Mouse (Mus musculus): ENCODE results near the gene Prkcg. TPM values are rescaled to one million over a fixed set of nuclear protein-coding genes. Genes with fewer than 3 reads are reported as not detected.

The Prkcg gene
- polyA plus RNA-seq (2015; fragmentation: Nextera tagmentation; extraction: Ambion mirVana): 0.22 and 0.99 TPM in 2 replicates

DNA sequence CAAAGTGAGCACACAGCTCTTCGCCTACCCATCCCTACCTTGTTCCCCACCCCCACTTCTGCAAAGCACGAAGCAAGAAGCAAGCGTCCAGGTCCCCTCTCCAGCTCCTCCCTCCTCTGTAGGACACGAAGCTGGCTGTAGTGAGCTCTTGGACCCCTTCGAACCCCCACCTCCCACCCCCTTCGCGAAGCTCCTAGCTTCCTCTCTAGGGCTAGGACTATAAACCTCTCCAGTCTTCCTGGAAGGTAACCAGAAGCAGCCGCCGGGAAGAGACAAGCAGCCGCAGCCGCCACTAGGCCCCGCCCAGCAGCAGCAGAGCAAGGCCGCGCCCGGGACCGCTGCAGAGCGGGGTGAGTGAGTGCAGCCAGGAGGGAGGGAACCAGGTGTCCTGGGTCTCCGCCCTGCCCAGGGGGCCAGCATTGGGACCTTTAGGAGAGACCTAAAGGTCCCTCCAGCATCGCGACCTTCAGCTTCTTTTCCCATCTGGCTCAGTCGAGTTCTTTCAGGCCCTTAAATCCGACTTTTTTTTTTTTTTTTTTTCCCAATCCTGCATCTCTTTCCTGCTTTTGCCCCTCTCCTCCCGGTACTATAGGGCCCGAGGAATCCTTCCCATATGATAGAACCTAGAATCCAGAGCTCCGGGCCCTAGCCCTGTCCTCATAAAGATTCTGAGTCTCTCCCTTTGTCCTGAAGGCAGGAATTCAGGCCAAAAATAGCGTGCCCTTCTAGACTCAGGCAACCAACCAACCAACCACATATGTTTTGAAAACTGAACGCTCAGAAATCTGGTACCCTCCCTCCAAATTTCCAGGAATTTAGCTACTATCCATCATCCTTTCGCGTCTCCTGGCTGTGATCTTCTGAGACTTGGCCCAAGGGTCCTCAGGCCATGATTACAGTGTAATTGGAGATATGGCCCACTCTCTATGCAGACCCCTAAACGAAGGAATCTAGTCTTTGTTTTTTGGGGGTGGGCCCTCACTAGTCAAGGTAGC is at the start of gene Prkcg, which contains the start of gene Myadm:
Gene Prkcg, plus strand, starts transcription at position 204 of the 995 bp plus-strand sequence.
Gene Myadm, plus strand, starts transcription at position 105 of the 995 bp plus-strand sequence.

DNA sequence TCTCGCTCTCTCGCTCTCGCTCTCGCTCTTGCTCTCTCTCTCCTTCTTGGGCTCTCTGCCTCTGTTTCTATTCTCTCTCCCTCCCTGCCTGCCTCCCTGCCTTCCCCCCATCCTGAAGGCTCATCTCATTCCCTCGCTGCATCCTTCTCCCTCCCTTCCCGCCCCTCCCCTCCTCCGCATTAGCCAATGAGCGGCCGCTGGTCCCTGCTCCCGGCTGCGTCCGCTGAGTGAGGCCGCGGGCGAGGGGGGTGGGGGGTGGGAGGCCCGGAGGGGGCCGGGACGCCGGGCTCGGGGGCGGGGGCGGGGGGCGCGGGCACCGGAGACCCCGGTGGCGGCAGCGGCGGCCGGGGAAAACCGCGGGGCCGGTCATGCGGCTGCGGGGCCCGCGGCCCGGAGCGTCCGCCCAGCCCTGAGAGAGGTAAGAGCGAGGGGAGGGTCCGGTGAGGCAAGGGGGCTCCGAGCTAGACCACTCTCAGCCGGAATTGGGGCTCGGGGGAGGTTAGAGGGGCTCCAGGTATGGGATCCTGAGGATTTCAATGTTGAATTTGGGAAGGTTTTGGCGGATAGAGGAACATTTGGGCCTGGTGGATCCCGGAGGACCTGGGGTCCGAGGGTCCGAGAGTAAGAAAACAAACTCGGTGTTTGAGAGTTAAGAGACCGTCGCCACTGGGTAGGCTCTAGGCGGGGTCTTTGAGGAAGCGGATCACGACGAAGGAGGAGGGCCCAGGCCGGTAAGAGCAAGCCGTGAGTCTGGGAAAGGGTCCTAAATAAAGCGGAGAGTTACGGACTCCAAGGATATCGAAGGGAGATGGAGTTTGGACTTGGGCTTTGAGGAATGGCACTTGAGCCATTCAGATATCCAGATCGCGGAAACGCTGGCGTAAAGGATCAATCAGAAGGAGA is 43.9 kb downstream of the Prkcg start, which contains the start of gene Cacng7:
Gene Cacng7, plus strand, starts transcription at position 337 of the 903 bp plus-strand sequence.

Other genes starting within 250 kb of the Prkcg start
- 0.33 TPM in 1 of 2 replicates, not detected in the other for gene AU018091, start 120.0 kb upstream of the Prkcg start, polyA plus RNA-seq (2015; fragmentation: Nextera tagmentation; extraction: Ambion mirVana)
- gene Nlrp12, start 39.4 kb upstream of the Prkcg start, polyA plus RNA-seq (2015; fragmentation: Nextera tagmentation; extraction: Ambion mirVana): 0.04 and 0.05 TPM in 2 replicates
- gene Myadm, start 99 bp upstream of the Prkcg start, polyA plus RNA-seq (2015; fragmentation: Nextera tagmentation; extraction: Ambion mirVana): 124 and 140 TPM in 2 replicates
- 0.50 and 0.56 TPM in 2 replicates for gene Cacng7, start 43.8 kb downstream of the Prkcg start, polyA plus RNA-seq (2015; fragmentation: Nextera tagmentation; extraction: Ambion mirVana)
- gene Cacng8, start 101.5 kb downstream of the Prkcg start, polyA plus RNA-seq (2015; fragmentation: Nextera tagmentation; extraction: Ambion mirVana): 0.27 TPM in 1 of 2 replicates, not detected in the other
- 97.3 and 101 TPM in 2 replicates for gene Cacng6, start 135.0 kb downstream of the Prkcg start, polyA plus RNA-seq (2015; fragmentation: Nextera tagmentation; extraction: Ambion mirVana)
- gene Tarm1, start 213.4 kb downstream of the Prkcg start, polyA plus RNA-seq (2015; fragmentation: Nextera tagmentation; extraction: Ambion mirVana): 0.30 and 0.50 TPM in 2 replicates

Measured in skeletal muscle tissue, postnatal 0 days (tissue).